Mouse (Mus musculus): ENCODE data around the gene Specc1. TPM values are rescaled to one million over a fixed set of nuclear protein-coding genes. Genes with fewer than 3 reads are reported as not detected.
A peak's percentile ranks its signal among the peaks of the same experiment; 100 is the strongest.

Gene Specc1
- total RNA-seq, 2 experiments from 2014 or later: 95.3 to 103 TPM

- DNase-seq: no peak
Measured at GRCm38 (mm10) chr11:62016985-62017384, 60.4 kb downstream of the Specc1 start.

GRCm38 (mm10) chr11:62018315-62019205 lies 62.0 kb downstream of the Specc1 start:
- DNase-seq: no peak

- DNase-seq: no peak
Measured at GRCm38 (mm10) chr11:62019857-62020256, 63.3 kb downstream of the Specc1 start.

- DNase-seq: no peak
Measured at GRCm38 (mm10) chr11:62020898-62021297, 64.3 kb downstream of the Specc1 start.

GRCm38 (mm10) chr11:62022105-62022504 lies 65.5 kb downstream of the Specc1 start:
- DNase-seq: no peak

GRCm38 (mm10) chr11:62022718-62023493 lies 66.3 kb downstream of the Specc1 start:
- DNase-seq: no peak

- no peak for DNase-seq
Measured at GRCm38 (mm10) chr11:62023494-62024233, 67.1 kb downstream of the Specc1 start.

- DNase-seq: no peak
Measured at GRCm38 (mm10) chr11:62024234-62024601, 67.7 kb downstream of the Specc1 start.

- DNase-seq: peak; percentile 56 to 60
Measured at GRCm38 (mm10) chr11:62024952-62025351, 68.4 kb downstream of the Specc1 start.

GRCm38 (mm10) chr11:62025770-62026169 lies 69.2 kb downstream of the Specc1 start:
- DNase-seq: no peak

- DNase-seq: peak in 1 of 2 experiments; percentile 36
Measured at GRCm38 (mm10) chr11:62026345-62026815, 69.8 kb downstream of the Specc1 start.

- DNase-seq: no peak
Measured at GRCm38 (mm10) chr11:62027271-62027670, 70.7 kb downstream of the Specc1 start.

- DNase-seq: no peak
Measured at GRCm38 (mm10) chr11:62027705-62028104, 71.1 kb downstream of the Specc1 start.

GRCm38 (mm10) chr11:62029171-62029570 lies 72.6 kb downstream of the Specc1 start:
- DNase-seq: no peak

- DNase-seq: no peak
Measured at GRCm38 (mm10) chr11:62034564-62034963, 78.0 kb downstream of the Specc1 start.

- no peak for DNase-seq
Measured at GRCm38 (mm10) chr11:62035220-62035619, 78.7 kb downstream of the Specc1 start.

- no peak for DNase-seq
Measured at GRCm38 (mm10) chr11:62040122-62040521, 83.6 kb downstream of the Specc1 start.

GRCm38 (mm10) chr11:62044627-62045026 lies 88.1 kb downstream of the Specc1 start:
- no peak for DNase-seq

- no peak for DNase-seq
Measured at GRCm38 (mm10) chr11:62045964-62046363, 89.4 kb downstream of the Specc1 start.

- DNase-seq: peak; percentile 57 to 61
Measured at GRCm38 (mm10) chr11:62047817-62048640, 91.5 kb downstream of the Specc1 start.

GRCm38 (mm10) chr11:62049170-62049569 lies 92.6 kb downstream of the Specc1 start:
- no peak for DNase-seq

Measured in layer of hippocampus, postnatal 36 days (tissue).